Mouse (Mus musculus) hindbrain, embryonic 14.5 days (tissue): Measurements from ENCODE around the gene Pfkm. TPM values are rescaled to one million over a fixed set of nuclear protein-coding genes. Genes with fewer than 3 reads are reported as not detected.

Experiments
- ATAC-seq: fragments of 200-750 bp; cut with Nextera tagmentation; 2 replicates; pipeline ENCODE4 v1.8.0; 2017; ENCODE audit warnings: moderate number of reproducible peaks, mild to moderate bottlenecking, moderate TSS enrichment, moderate library complexity; ENCODE audit not compliant: low FRiP score
- DNase-seq: peaks from one replicate; pipeline ENCODE4 v3.0.0-alpha.2; 2015; ENCODE audit warnings: low spot score
- H3K27ac ChIP-seq: fragments of 300-500 bp; sonication (generic); 2 replicates; pipeline ENCODE4 v1.5.1; 2014; ENCODE audit warnings: mild to moderate bottlenecking, moderate library complexity
- H3K27me3 ChIP-seq: fragments of 300-500 bp; sonication (generic); 2 replicates; pipeline ENCODE4 v1.6.1; 2014; ENCODE audit warnings: mild to moderate bottlenecking, low read length, mixed read lengths; ENCODE audit not compliant: control insufficient read depth, insufficient read depth
- H3K36me3 ChIP-seq: fragments of 300-500 bp; sonication (generic); replicated peaks from 2 replicates; pipeline ENCODE4 v1.6.1; 2014; ENCODE audit not compliant: control insufficient read depth, insufficient read depth
- H3K4me1 ChIP-seq: fragments of 300-500 bp; sonication (generic); replicated peaks from 2 replicates; pipeline ENCODE4 v1.6.1; 2014; ENCODE audit warnings: antibody characterized with exemption, low read length, mixed read lengths; ENCODE audit not compliant: control insufficient read depth, insufficient read depth
- H3K4me2 ChIP-seq: fragments of 300-500 bp; sonication (generic); replicated peaks from 2 replicates; pipeline ENCODE4 v1.6.1; 2014; ENCODE audit warnings: mild to moderate bottlenecking, moderate library complexity
- H3K4me3 ChIP-seq: fragments of 300-500 bp; sonication (generic); replicated peaks from 2 replicates; pipeline ENCODE4 v1.5.1; 2014; ENCODE audit warnings: mild to moderate bottlenecking, low read length
- H3K9ac ChIP-seq: fragments of 300-500 bp; sonication (generic); 2 replicates; pipeline ENCODE4 v1.6.1; 2014
- H3K9me3 ChIP-seq: fragments of 300-500 bp; sonication (generic); 2 replicates; pipeline ENCODE4 v1.6.1; 2016; ENCODE audit warnings: low read length; ENCODE audit not compliant: control insufficient read depth
- whole genome bisulfite sequencing: fragments of 180-500 bp; shearing (Covaris S2); extraction: QIAGEN DNeasy Blood & Tissue Kit; methylation state at CpG from one replicate; pipeline ENCODE4 v1.1.7; 2014; 5-methylcytosine and 5-hydroxymethylcytosine counted together
- polyA plus RNA-seq: library from polyadenylated mRNA; unstranded; fragments of >200 nt; fragmentation: Nextera tagmentation; extraction: Ambion mirVana; gene quantifications from 2 replicates; pipeline ENCODE4 v1.2.1, GENCODE M21; 2014

Pfkm gene
- polyA plus RNA-seq, 1 experiment from 2014 or later: 77.6 TPM

DNA sequence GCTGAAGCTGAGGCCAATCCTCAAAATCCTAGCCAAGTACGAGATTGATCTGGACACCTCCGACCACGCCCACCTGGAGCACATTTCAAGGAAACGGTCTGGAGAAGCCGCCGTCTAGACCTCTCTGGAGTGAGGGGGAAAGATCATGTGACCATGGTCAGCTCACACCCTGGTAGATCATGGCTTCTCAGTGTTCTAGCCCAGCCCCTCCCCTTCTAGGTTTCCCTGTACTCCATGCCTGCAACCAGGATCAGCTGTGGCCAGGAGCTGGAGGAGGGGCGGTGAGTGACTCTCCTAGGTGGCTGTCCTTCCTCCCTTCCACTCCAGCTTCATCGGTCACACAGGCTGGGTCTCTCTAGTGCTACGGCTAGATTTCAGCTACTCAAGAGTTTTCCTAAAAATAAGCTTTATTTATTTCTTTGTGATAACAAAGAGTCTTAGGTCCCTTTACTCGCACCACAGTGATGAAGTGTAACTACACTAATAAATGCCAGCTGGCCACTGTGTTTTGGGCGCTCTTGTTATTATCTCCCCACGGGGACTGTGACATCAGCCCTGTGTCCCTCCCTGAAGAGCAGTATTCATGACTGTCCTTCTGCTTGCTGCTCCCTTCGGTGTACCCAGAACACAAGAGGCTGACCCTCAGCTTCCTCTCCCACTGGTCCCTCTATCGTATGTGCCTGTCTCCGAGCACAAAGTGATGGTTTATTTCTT is 39.7 kb downstream of the Pfkm start:
- H3K27ac ChIP-seq: no peak overlapping the region
- no peak for ATAC-seq
- 93% methylated on average over 15 of the region's 15 CpGs for WGBS
- H3K9me3 ChIP-seq: no peaks in the 10 kb centered on the region
- no peak overlapping the region for H3K4me2 ChIP-seq
- H3K9ac ChIP-seq: no peak overlapping the region
- no peak overlapping the region for H3K4me3 ChIP-seq
- H3K4me1 ChIP-seq: no peaks in the 10 kb centered on the region
- no peaks in the 10 kb centered on the region for H3K27me3 ChIP-seq
- peaks cover 97% of the 10 kb centered on the region for H3K36me3 ChIP-seq
- DNase-seq: no peak

DNA sequence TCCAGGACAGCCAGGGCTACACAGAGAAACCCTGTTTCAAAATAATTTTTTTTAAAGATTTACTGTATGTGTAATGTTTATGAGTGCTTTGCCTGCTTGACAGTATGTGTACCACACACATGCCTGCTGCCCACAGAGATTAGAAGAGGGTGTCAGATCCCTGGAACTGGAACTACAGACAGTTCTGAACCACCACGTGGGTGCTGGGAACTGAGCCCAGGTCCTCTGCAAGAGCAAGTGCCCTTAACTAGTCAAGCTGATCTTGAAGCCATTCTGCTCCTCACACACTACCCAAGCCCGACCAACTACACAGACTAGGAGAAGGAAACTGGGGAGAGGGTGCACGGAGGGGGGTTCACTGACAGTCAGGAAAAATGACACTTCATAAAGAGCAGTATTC is 41.1 kb downstream of the Pfkm start:
- Histone ChIP-seq H3K36me3 (peaks cover 99% of the 10 kb centered on the region), H3K9me3 (no peaks in the 10 kb centered on the region), H3K4me2 (no peak overlapping the region), H3K4me3 (no peak overlapping the region), H3K9ac (no peak overlapping the region), H3K4me1 (no peaks in the 10 kb centered on the region), H3K27me3 (no peaks in the 10 kb centered on the region), H3K27ac (no peak overlapping the region)
- DNase-seq (no peak), ATAC-seq (no peak)
- WGBS: 88% methylated on average over 3 of the region's 3 CpGs

GRCm38 (mm10) chr15:98134034-98134433 is 41.6 kb downstream of the Pfkm start:
- Histone ChIP-seq H3K27ac (no peak overlapping the region), H3K9me3 (no peaks in the 10 kb centered on the region), H3K4me2 (no peak overlapping the region), H3K36me3 (peaks cover 99% of the 10 kb centered on the region), H3K9ac (no peak overlapping the region), H3K27me3 (no peaks in the 10 kb centered on the region), H3K4me1 (no peaks in the 10 kb centered on the region), H3K4me3 (no peak overlapping the region)
- ATAC-seq (no peak), DNase-seq (no peak)
- WGBS: 86% methylated on average over 4 of the region's 4 CpGs

- H3K4me1 ChIP-seq: no peaks in the 10 kb centered on the region
- H3K4me3 ChIP-seq: no peak overlapping the region
- H3K27ac ChIP-seq: no peak overlapping the region
- H3K36me3 ChIP-seq: peaks cover 99% of the 10 kb centered on the region
- no peaks in the 10 kb centered on the region for H3K9me3 ChIP-seq
- no peaks in the 10 kb centered on the region for H3K27me3 ChIP-seq
- H3K9ac ChIP-seq: no peak overlapping the region
- 71% methylated on average over 3 of the region's 3 CpGs for WGBS
- no peak for ATAC-seq
- no peak for DNase-seq
- H3K4me2 ChIP-seq: no peak overlapping the region
Observed at GRCm38 (mm10) chr15:98134666-98135065, 42.3 kb downstream of the Pfkm start.

DNA sequence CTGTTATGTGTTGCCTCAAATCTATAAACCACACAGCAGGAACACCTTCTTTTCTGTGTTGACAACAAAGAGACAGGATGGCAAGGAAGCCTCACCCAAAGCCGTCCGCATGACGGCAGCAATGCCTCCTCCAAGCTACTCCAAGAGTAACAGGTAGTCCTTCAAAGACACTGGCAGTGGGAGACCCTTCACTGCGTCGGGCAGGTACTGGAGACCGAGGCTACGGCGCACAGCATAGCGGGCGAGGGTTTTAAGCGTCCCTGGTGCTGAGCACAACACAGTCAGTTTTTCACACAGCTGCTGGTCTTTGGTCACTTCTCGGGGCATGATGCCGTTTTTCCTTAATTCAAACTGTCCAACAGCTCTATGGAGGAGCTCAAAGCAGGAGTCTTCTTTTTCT is 43.3 kb downstream of the Pfkm start:
- no peak for ATAC-seq
- DNase-seq: no peak
- Histone ChIP-seq H3K27me3 (no peaks in the 10 kb centered on the region), H3K9me3 (no peaks in the 10 kb centered on the region), H3K4me3 (no peak overlapping the region), H3K4me1 (no peaks in the 10 kb centered on the region), H3K4me2 (no peak overlapping the region), H3K27ac (no peak overlapping the region), H3K36me3 (peaks cover 99% of the 10 kb centered on the region), H3K9ac (no peak overlapping the region)
- 93% methylated on average over 13 of the region's 13 CpGs for WGBS

GRCm38 (mm10) chr15:98136871-98137270 is 44.5 kb downstream of the Pfkm start:
- Histone ChIP-seq H3K36me3 (peaks cover 99% of the 10 kb centered on the region), H3K4me1 (no peaks in the 10 kb centered on the region), H3K9me3 (no peaks in the 10 kb centered on the region), H3K4me2 (no peak overlapping the region), H3K27me3 (no peaks in the 10 kb centered on the region), H3K9ac (no peak overlapping the region), H3K27ac (no peak overlapping the region), H3K4me3 (no peak overlapping the region)
- 93% methylated on average over 9 of the region's 9 CpGs for WGBS
- ATAC-seq: no peak
- no peak for DNase-seq

- DNase-seq (no peak), ATAC-seq (no peak)
- H3K27ac ChIP-seq: no peak overlapping the region
- no peaks in the 10 kb centered on the region for H3K9me3 ChIP-seq
- no peak overlapping the region for H3K4me3 ChIP-seq
- no peaks in the 10 kb centered on the region for H3K27me3 ChIP-seq
- H3K4me1 ChIP-seq: peaks cover 7% of the 10 kb centered on the region
- H3K36me3 ChIP-seq: peaks cover 78% of the 10 kb centered on the region
- H3K9ac ChIP-seq: no peak overlapping the region
- 84% methylated on average over 7 of the region's 7 CpGs for WGBS
- no peak overlapping the region for H3K4me2 ChIP-seq
Observed at GRCm38 (mm10) chr15:98139763-98140162, 47.4 kb downstream of the Pfkm start.

DNA sequence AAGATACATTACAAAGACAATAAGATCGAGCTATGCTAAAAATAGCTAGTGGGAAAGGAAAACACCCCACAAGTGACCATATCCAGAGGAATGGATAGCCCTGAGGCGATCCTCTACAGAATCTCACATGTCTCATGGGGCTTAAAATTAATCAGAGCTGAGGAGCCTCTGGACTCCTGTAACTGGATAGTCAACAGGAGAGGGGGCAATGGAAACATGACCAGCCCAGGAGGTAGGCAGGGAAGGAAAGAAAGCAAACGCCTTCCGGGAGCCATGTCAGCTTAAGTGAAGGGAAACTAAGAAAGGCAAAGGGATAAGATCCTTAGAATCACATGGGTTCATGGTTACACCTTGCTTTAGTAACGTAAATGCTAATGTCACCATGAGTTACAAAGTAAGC is 48.4 kb downstream of the Pfkm start:
- DNase-seq: no peak
- Histone ChIP-seq H3K9me3 (no peaks in the 10 kb centered on the region), H3K4me1 (peaks cover 8% of the 10 kb centered on the region), H3K9ac (no peak overlapping the region), H3K4me2 (no peak overlapping the region), H3K27me3 (no peaks in the 10 kb centered on the region), H3K36me3 (peaks cover 68% of the 10 kb centered on the region), H3K4me3 (no peak overlapping the region), H3K27ac (no peak overlapping the region)
- ATAC-seq: no peak
- 95% methylated on average over 5 of the region's 5 CpGs for WGBS

- Histone ChIP-seq H3K9ac (no peak overlapping the region), H3K4me3 (no peak overlapping the region), H3K4me1 (peaks cover 12% of the 10 kb centered on the region), H3K27me3 (no peaks in the 10 kb centered on the region), H3K9me3 (no peaks in the 10 kb centered on the region), H3K36me3 (peaks cover 51% of the 10 kb centered on the region), H3K4me2 (no peak overlapping the region), H3K27ac (no peak overlapping the region)
- DNase-seq: no peak
- WGBS: 84% methylated on average over 9 of the region's 10 CpGs
- no peak for ATAC-seq
Observed at GRCm38 (mm10) chr15:98142515-98142914, 50.1 kb downstream of the Pfkm start.
